Mouse (Mus musculus) embryo, embryonic 11 days (tissue): ENCODE measurements around the gene Trim7.
A peak's percentile ranks its signal among the peaks of the same experiment; 100 is the strongest.
"Not testable (repeated sequence)": the region's sequence is repeated elsewhere in the genome, so short reads cannot be mapped to it uniquely, and the experiment has no call there.

Experiments
- DNase-seq: peaks from one replicate; pipeline ENCODE4 v3.0.0-alpha.2; 2015

Trim7 gene

GRCm38 (mm10) chr11:48825979-48826751 is at the start of gene Trim7, which contains the start of gene Gm12184:
Gene Trim7 (plus strand): TSS chr11:48826140.
Gene Gm12184 (minus strand): TSS chr11:48826655.
- DNase-seq = not testable (repeated sequence)

GRCm38 (mm10) chr11:48776664-48777063 is 49.3 kb upstream of the Trim7 start:
- no peak for DNase-seq

- no peak for DNase-seq
Measured at GRCm38 (mm10) chr11:48777303-48777702, 48.6 kb upstream of the Trim7 start.

GRCm38 (mm10) chr11:48779450-48779849 is 46.5 kb upstream of the Trim7 start:
- DNase-seq = peak; percentile 62

- no peak for DNase-seq
Measured at GRCm38 (mm10) chr11:48782243-48782642, 43.7 kb upstream of the Trim7 start.

GRCm38 (mm10) chr11:48787455-48788211 is 38.3 kb upstream of the Trim7 start:
- DNase-seq = peak; percentile 60

GRCm38 (mm10) chr11:48788311-48789089 is 37.4 kb upstream of the Trim7 start:
- peak; percentile 89 for DNase-seq

- no peak for DNase-seq
Measured at GRCm38 (mm10) chr11:48789215-48789614, 36.7 kb upstream of the Trim7 start.

GRCm38 (mm10) chr11:48789973-48790823 is 35.7 kb upstream of the Trim7 start:
- DNase-seq = peak; percentile 87

- DNase-seq = no peak
Measured at GRCm38 (mm10) chr11:48790946-48791345, 35.0 kb upstream of the Trim7 start.

- not testable (repeated sequence) for DNase-seq
Measured at GRCm38 (mm10) chr11:48791894-48792293, 34.0 kb upstream of the Trim7 start.

GRCm38 (mm10) chr11:48793184-48793583 is 32.8 kb upstream of the Trim7 start:
- no peak for DNase-seq

GRCm38 (mm10) chr11:48795221-48795620 is 30.7 kb upstream of the Trim7 start:
- DNase-seq = no peak

- no peak for DNase-seq
Measured at GRCm38 (mm10) chr11:48796290-48796689, 29.6 kb upstream of the Trim7 start.

- no peak for DNase-seq
Measured at GRCm38 (mm10) chr11:48797287-48797686, 28.7 kb upstream of the Trim7 start.

- no peak for DNase-seq
Measured at GRCm38 (mm10) chr11:48798308-48798707, 27.6 kb upstream of the Trim7 start.

- no peak for DNase-seq
Measured at GRCm38 (mm10) chr11:48798984-48799920, 26.7 kb upstream of the Trim7 start.

- DNase-seq = peak; percentile 94
Measured at GRCm38 (mm10) chr11:48799921-48800701, 25.8 kb upstream of the Trim7 start, which contains the start of gene Rack1. Gene Rack1 (plus strand): TSS chr11:48800332.

GRCm38 (mm10) chr11:48801831-48802772 is 23.8 kb upstream of the Trim7 start:
- DNase-seq = no peak
